Mouse (Mus musculus) stomach, postnatal 0 days (tissue): ENCODE data around the gene Acer1. TPM values are rescaled to one million over a fixed set of nuclear protein-coding genes. Genes with fewer than 3 reads are reported as not detected.

Source experiments
- ATAC-seq: fragments of 200-750 bp; cut with Nextera tagmentation; 2 replicates; pipeline ENCODE4 v1.8.0; 2017; ENCODE audit not compliant: low FRiP score, low TSS enrichment
- DNase-seq: peaks from one replicate; pipeline ENCODE4 v3.0.0-alpha.2; 2016; ENCODE audit warnings: low spot score
- H3K27ac ChIP-seq: fragments of 300-500 bp; sonication (generic); replicated peaks from 2 replicates; pipeline ENCODE4 v1.5.1; 2014; ENCODE audit warnings: mild to moderate bottlenecking, control low read depth
- H3K27me3 ChIP-seq: fragments of 300-500 bp; sonication (generic); 2 replicates; pipeline ENCODE4 v1.6.1; 2014; ENCODE audit warnings: low read length; ENCODE audit not compliant: control insufficient read depth, insufficient read depth
- H3K36me3 ChIP-seq: fragments of 300-500 bp; sonication (generic); 2 replicates; pipeline ENCODE4 v1.6.1; 2014; ENCODE audit warnings: low read length, mixed read lengths; ENCODE audit not compliant: control insufficient read depth, insufficient read depth
- H3K4me1 ChIP-seq: fragments of 300-500 bp; sonication (generic); replicated peaks from 2 replicates; pipeline ENCODE4 v1.6.1; 2014; ENCODE audit warnings: antibody characterized with exemption; ENCODE audit not compliant: control insufficient read depth, insufficient read depth
- H3K4me2 ChIP-seq: fragments of 300-500 bp; sonication (generic); replicated peaks from 2 replicates; pipeline ENCODE4 v1.6.1; 2014; ENCODE audit warnings: low read depth, mild to moderate bottlenecking, control low read depth, moderate library complexity
- H3K4me3 ChIP-seq: fragments of 300-500 bp; sonication (generic); 2 replicates; pipeline ENCODE4 v1.5.1; 2014; ENCODE audit warnings: low read depth, low read length, control low read depth
- H3K9ac ChIP-seq: fragments of 300-500 bp; sonication (generic); 2 replicates; pipeline ENCODE4 v1.6.1; 2014; ENCODE audit warnings: mild to moderate bottlenecking, low read length, control low read depth, mixed read lengths
- H3K9me3 ChIP-seq: fragments of 300-500 bp; sonication (generic); 2 replicates; pipeline ENCODE4 v1.6.1; 2016; ENCODE audit warnings: low read length; ENCODE audit not compliant: control insufficient read depth
- CTCF ChIP-seq: IDR thresholded peaks from 2 replicates; pipeline ENCODE4 v1.5.1; 2016; ENCODE audit warnings: antibody characterized with exemption, low read depth, mild to moderate bottlenecking, moderate library complexity
- EP300 ChIP-seq: optimal IDR thresholded peaks from 2 replicates; pipeline ENCODE3; 2016; ENCODE audit warnings: antibody characterized with exemption
- WGBS: fragments of 180-500 bp; shearing (Covaris S2); extraction: QIAGEN DNeasy Blood & Tissue Kit; methylation state at CpG from one replicate; pipeline ENCODE4 v1.1.7; 2014; 5-methylcytosine and 5-hydroxymethylcytosine counted together
- polyA plus RNA-seq: library from polyadenylated mRNA; unstranded; fragments of >200 nt; fragmentation: Nextera tagmentation; extraction: Ambion mirVana; gene quantifications from 2 replicates; pipeline ENCODE4 v1.2.1, GENCODE M21; 2015

Gene Acer1
- polyA plus RNA-seq, 1 experiment from 2014 or later, result 13.5 TPM

DNA sequence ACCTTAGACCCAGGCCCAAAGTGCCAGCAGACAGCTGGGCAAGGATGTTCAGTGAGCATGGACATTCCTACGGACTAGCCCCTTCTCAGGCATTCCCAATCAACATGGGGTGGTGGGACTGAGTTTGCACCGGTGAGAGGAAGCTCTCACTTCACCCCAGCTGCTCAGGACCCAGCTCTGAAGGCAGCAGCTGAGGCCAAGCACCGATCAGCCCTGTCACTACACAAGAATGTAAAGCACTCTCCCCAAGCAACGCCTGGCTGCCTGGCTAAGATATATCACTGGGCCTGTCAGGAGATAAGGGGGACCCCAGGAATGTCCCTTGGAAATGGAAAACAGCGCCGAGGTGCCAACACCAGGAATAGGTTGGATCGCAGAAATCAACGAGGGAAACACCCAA lies 19.3 kb upstream of the Acer1 start:
- DNase-seq, result no peak
- WGBS, result 41% methylated on average over 8 of the region's 8 CpGs
- Histone ChIP-seq H3K36me3 (peaks cover 15% of the 10 kb centered on the region), H3K4me1 (peaks cover 3% of the 10 kb centered on the region; the same call in 1 of the 2 replicates), H3K9ac (no peak overlapping the region), H3K4me3 (no peak overlapping the region), H3K27me3 (no peaks in the 10 kb centered on the region), H3K9me3 (no peaks in the 10 kb centered on the region), H3K4me2 (no peak overlapping the region), H3K27ac (no peak overlapping the region)
- ATAC-seq, result no peak
- TF ChIP-seq CTCF, result no peak
- TF ChIP-seq EP300, result no peak

DNA sequence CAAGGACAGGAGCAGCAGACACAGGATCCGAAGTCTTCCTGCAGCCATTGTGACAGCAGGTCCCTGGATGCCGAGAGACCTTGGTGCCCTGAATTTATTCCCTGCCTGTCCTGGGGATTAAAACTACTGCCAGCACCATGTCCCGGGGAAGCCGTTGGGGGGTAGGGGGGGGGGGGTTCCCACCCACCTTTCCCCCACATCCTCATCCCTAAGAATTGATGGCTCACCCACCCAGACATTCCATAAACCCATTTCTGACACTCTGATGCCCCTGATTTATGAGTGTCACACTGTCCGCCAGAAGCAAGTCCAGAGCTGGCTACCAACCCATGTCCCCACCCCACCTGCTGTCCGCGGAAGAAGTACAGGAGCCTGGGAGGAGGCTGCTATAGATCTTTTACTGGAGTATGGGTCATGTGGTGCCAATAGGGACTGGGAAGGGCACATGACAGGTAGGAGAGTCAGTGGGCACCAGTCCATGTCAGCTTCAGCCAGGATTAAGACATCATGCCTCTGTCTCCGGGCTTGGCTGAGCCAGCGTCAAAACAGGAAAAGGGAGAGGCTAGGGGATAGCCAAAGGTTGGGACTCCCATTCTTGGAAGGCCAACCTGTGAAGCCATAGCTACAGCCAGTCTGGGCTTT lies 18.2 kb upstream of the Acer1 start, which contains the start of gene Pspn:
Gene Pspn (minus strand): TSS at position 51 of the 642 bp plus-strand sequence.
- no peaks in the 10 kb centered on the region for H3K9me3 ChIP-seq
- DNase-seq, result no peak
- no peak within 1 kb of the TSS; the same call in 1 of the 2 replicates for H3K9ac ChIP-seq
- no peaks in the 10 kb centered on the region for H3K27me3 ChIP-seq
- no peak within 1 kb of the TSS for H3K4me3 ChIP-seq
- H3K36me3 ChIP-seq, result peaks cover 19% of the 10 kb centered on the region
- WGBS, result 81% methylated on average over 9 of the region's 9 CpGs
- peaks cover 3% of the 10 kb centered on the region; the same call in 1 of the 2 replicates for H3K4me1 ChIP-seq
- no peak within 1 kb of the TSS for H3K4me2 ChIP-seq
- H3K27ac ChIP-seq, result no peak within 1 kb of the TSS
- TF ChIP-seq CTCF (no peak), EP300 (no peak)
- ATAC-seq, result no peak

DNA sequence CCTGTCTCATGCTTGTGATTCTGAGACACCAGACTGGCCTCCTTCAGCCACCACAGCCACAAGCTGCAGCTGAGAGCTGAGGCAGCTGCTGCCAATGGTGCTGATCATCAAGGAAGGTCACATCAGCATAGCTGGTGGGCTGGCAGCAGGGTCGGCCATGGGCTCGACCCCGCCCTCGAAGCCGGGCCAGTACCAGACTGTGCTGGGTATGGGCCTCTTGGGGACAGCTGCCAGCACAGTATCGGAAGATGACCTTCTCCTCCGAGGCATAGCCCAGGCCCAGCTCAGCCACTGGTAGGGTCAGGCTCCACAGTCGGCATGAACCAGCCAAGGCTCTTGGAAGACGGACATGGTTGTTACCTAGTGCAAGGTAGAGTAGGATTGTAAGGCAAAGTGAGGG lies 17.5 kb upstream of the Acer1 start:
- WGBS, result 93% methylated on average over 9 of the region's 9 CpGs
- TF ChIP-seq CTCF (no peak), EP300 (no peak)
- peaks cover 19% of the 10 kb centered on the region for H3K36me3 ChIP-seq

DNA sequence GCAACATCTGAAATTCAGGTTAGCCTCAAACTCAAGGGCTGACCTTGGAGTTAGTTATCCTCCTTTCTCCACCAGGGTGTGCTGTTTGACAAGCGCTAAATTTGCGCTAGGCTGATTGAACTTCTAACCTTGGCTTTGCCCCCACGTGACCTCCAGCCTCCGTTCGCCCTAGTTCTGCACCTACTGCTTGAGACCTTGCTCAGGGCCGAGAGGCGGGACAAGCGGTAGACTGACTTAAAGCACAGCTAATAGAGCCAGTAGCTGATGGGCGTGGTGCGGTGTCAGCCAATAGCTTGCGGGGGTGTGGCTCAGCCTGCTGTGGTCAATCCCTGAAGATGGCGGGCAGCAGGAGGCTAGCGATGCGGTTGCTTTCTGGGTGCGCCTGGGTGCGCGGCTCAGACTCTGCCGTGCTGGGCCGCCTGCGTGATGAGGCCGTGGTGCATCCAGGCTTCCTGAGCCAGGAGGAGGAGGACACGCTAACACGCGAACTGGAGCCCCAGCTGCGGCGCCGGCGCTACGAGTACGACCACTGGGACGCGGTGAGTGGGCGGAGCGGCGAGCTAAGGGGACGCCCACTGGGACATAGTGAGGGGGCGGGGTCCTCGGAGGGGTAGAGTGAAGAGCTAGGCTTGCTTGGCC lies 15.2 kb upstream of the Acer1 start, which contains the start of gene Alkbh7:
Gene Alkbh7 (plus strand): TSS at position 311 of the 639 bp plus-strand sequence.
- Histone ChIP-seq H3K27me3 (no peaks in the 10 kb centered on the region), H3K9me3 (no peaks in the 10 kb centered on the region), H3K4me3 (peak within 1 kb of the TSS; percentile 75), H3K4me2 (peak within 1 kb of the TSS; percentile 75), H3K9ac (peak within 1 kb of the TSS; percentile 63), H3K36me3 (peaks cover 20% of the 10 kb centered on the region), H3K27ac (peak within 1 kb of the TSS; percentile 70), H3K4me1 (peaks cover 3% of the 10 kb centered on the region; the same call in 1 of the 2 replicates)
- DNase-seq (peak; percentile 98), ATAC-seq (peak; percentile 100)
- no peak for TF ChIP-seq EP300
- peak; percentile 91 for TF ChIP-seq CTCF
- WGBS, result under 1% methylated on average over 38 of the region's 38 CpGs

More for the DNA sequence above, 17.5 kb upstream of the Acer1 start:
- Histone ChIP-seq H3K4me1 (peaks cover 3% of the 10 kb centered on the region; the same call in 1 of the 2 replicates), H3K9me3 (no peaks in the 10 kb centered on the region), H3K27me3 (no peaks in the 10 kb centered on the region), H3K27ac (no peak overlapping the region), H3K4me2 (no peak overlapping the region), H3K9ac (no peak overlapping the region), H3K4me3 (no peak overlapping the region)
- ATAC-seq (no peak), DNase-seq (no peak)

DNA sequence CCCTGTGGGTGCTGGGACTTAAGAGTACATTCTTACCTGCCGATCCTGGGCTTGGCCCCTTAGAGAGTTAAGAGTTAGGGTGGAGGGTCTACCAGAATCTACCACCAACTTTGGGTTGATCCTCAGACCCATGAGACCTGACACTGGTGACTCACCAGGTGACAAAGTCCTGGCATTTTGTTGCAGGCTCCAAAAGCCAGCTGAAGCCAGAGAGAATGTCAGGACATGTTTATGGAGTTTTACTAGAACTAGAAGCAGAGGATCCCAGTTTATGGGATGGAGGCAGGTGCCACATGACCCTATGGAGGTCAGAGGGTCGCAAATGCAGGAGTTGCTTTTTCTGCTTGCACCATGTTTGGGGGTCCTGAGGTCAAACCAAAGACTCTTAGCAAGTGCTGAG lies 14.6 kb upstream of the Acer1 start:
- no peak for DNase-seq
- no peak for TF ChIP-seq EP300
- no peak for TF ChIP-seq CTCF
- Histone ChIP-seq H3K9ac (no peak overlapping the region), H3K9me3 (no peaks in the 10 kb centered on the region), H3K27me3 (no peaks in the 10 kb centered on the region), H3K4me3 (no peak overlapping the region), H3K27ac (no peak overlapping the region), H3K36me3 (peaks cover 21% of the 10 kb centered on the region), H3K4me2 (no peak overlapping the region), H3K4me1 (peaks cover 3% of the 10 kb centered on the region; the same call in 1 of the 2 replicates)
- no peak for ATAC-seq
- 74% methylated on average over 2 of the region's 2 CpGs for WGBS

DNA sequence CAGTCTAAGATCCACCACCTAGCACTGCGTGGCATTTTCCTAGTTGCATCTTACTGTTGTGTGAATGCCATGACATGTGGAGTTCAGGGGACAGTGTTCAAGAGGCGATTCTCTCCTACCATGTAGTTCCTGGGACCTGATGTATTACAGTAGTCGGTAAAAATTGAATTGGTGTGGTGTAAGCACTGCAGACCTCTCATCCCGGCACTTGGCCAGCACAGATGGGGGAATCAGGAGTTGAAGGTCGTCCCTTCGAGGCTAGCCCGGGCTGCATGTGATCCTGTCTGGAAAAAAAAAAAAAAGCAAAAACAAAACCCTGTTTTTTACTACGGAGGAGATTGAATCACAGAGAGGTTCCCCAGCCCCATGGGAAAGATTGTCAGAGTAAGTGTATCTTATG lies 13.1 kb upstream of the Acer1 start:
- no peak for ATAC-seq
- Histone ChIP-seq H3K36me3 (peaks cover 21% of the 10 kb centered on the region), H3K4me1 (peaks cover 3% of the 10 kb centered on the region; the same call in 1 of the 2 replicates), H3K27ac (no peak overlapping the region), H3K4me3 (no peak overlapping the region), H3K9me3 (no peaks in the 10 kb centered on the region), H3K4me2 (no peak overlapping the region), H3K27me3 (no peaks in the 10 kb centered on the region), H3K9ac (no peak overlapping the region)
- WGBS, result 89% methylated on average over 8 of the region's 8 CpGs
- TF ChIP-seq EP300, result no peak
- DNase-seq, result no peak
